Mouse (Mus musculus) cerebellum, adult 11 months (tissue): ENCODE data around the gene Cd274.

Experiments
- DNase-seq: peaks from one replicate; pipeline ENCODE4 v3.0.0; 2022

Gene Cd274

DNA sequence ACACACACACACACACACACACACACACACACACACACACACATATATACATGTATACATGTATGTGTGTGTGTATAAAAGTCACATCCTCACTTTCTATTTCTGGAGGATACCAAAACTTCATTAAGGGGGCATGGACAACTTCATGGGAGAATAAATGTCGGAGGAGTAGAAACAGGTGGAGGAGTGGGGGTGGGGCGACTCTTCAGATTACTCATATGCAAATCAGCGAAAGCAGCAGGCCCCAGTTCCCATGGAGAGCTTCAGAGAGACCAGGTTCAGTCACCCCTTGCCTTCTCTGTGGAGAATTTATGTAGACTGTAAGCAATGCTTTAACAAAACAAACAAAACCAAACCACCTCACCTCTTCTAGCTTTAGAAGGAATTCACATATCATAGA, 2.1 kb upstream of the Cd274 start:
- DNase-seq, result no peak

DNA sequence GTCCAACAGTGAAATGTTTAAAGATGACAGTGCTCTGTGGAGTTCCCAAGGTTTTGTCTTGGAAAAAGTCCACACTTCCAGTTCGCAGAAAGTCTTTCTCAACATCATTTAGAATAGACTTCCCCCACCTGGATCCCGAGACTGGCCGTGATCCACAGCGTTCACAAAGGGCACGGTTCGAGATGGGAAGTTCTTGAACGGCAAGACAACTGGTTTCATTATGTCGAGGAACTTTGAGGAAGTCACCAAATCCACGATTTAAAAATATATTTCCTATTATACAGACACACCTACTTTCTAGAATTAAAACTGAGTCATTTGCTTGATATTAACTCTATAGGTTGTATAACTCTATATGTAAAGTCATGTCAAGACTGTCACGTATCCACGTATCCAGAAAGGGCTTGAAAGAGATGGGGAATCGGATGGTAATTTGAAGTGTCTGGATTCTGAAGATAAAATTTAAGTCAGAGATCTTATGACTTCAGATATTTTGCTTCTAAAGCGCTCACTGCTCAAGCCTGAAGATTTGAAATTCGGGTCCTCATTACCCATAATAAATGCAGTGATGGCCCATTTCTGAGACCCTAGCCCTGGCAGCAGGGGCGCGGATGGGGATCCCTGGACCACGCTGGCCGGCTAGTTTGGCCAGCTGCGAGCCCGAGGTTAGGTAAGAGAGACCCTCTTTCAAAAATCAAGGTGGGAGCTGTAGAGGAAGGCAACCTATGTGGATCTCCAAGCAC, 858 bp upstream of the Cd274 start:
- no peak for DNase-seq

DNA sequence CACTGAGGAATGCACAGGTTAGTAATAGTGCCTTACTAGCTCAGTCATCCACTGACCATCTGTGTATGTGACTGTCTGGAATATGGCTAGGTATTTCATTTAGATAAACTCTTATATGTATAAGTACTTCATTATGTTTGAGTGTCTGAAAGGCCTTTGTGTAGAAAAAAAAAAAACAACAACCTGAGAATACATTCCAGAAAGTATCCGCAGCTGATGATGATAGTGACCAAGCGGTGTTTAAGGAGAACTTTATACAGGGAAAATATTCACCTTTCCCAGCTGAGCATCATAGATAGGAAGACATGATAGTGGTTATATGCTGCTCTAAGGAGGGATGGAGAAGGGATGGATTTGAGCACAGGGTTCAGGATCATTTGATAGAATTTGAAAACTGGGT, 786 bp downstream of the Cd274 start:
- no peak for DNase-seq

DNA sequence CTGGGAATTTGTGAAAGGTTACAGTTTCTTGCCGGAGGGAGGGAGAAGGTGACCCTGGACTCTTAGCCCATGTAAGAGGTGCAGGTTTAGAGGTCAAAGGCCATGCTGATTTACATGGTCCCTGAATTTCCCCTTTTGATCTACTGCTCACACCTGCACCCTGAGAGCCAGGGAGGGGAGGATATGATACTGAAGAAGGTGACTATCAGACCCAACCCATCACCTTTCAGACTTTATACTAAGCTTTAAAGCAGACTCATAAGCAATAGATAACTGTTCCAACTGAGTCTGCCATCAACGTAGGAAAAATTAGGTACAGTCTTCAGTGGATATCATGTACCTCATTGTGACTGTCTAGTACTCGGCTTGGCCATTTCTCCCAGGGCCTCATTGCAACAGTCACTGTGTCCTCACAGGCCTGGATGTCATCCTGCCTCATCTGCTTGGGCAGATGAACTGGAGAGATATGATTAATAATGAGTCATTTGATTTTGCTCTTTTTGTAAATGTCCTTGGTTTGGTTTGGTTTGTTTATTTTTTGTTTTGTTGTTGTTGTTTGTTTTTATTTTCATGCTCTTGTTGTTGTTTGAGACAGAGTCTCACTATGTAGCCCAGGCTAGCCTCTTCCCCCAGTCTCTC, 1.5 kb downstream of the Cd274 start:
- no peak for DNase-seq

DNA sequence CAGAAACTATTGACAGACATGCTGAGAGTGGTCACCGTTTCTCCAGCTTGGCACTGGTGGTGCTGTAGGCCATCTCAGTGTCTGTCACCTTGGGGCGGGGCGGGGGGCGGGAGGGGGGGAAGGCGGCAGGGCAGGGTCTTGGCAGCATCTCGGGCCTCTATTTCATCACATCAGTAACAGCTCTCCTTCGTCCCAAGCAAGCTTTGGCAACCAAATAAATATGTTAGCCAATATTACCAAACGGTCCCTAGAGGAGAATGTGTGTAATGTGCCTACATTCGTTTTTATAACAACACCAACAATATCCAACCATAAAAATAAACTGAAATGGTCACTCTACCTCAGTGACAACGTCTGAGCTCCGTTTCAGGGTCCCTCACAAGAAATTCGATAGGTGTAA, 2.9 kb downstream of the Cd274 start:
- DNase-seq, result no peak

DNA sequence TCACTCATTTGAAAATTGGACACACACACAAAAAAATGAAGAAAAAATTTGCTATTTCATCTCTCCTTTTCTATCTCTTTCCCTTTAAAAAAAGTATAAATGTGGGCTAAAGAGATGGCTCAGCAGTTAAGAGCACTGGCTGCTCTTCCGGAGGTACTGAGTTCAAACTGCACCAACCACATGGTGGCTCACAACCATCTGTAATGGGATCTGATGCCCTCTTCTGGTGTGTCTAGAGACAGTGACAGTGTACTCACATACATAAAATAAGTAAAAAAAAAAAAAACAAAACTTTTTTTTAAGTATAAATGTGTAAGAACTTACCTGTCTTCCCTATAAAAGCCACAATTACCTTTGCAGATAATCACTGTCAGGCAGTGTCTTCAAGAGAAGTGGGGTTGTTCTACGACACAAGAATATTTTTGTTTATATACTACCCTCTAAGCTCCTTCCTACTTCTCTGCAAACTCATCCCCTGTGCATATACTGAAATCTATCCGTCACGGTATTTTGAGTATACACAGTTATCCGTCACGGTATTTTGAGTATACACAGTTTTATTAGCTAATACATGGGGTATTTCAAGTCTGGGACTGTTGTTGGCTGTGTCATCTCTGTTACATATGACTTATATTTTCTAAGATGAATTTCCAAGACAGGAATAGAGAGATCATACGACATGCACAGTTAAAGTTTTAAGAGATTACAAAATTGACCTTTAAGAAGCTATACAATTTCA, 3.5 kb downstream of the Cd274 start:
- DNase-seq, result no peak

DNA sequence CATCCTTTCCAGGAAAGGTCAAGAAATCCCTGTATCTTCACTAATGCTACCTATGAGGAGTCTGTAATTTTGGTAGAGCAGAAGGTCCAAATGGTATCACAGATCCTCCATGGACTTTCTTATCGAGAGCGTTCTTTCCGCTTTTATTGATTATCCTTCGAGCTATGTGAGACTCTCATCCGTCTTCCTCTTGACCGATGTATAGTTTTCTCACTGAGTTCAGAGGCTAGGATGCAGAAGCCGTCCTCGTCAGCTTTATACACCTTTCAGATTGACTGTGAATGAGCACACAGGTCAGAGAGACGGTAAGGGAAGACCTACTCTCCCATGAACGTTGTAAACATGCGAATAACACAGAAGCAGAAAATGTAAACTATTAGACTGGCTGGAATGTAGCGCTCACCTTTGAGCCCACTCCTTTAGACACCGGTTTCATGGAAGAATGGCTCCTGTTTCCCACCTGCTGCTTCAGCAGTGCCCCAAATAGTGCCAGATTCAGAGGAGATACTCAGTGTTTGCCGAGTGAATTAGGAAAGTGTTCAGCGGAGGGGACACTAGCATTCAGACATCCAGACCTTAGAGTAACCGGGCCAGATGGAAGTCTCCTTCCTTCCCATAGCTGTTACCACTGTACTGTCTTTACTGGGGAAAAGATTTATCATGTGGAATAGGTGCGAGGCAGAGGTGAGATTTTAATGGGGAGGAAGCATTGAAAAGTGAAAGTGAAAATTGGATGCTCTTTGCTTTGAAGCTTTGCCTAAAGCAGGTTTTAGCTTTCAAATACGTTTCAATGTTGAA, 4.2 kb downstream of the Cd274 start:
- DNase-seq, result no peak

DNA sequence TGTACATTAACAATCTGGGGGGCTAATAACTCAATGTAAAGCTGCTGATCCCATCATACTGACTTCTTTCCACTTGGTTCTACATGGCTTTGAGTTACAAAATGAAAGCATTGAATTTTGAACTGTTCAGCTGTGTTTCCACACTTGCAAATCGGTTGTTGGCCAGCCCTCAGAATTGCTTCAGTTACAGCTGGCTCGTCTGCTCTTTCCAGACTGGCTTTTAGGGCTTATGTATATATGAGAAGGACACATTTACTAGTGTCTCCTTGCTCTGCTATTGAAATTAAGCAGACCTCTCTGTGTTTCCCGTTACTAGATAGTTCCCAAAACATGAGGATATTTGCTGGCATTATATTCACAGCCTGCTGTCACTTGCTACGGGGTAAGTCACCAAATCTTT, 4.9 kb downstream of the Cd274 start:
- no peak for DNase-seq

DNA sequence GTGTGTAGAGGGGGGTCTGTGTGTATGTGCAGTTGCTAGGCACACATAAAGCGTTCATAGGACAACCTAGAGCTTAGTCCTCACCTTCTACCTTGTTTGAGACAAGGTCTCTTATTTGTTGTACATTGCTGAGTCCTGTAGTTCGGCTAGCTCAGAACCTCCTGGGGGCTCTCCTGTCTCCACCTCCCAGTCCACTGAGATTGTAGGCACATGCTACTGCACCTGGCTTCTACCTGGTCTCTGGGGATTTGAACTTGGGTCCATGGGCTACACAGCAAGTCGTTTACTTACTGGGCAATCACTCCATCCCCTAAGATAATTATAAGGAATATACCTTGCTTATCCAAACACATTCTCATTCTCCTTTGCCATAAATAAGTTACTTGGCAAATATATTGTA, 5.4 kb downstream of the Cd274 start:
- DNase-seq, result no peak

DNA sequence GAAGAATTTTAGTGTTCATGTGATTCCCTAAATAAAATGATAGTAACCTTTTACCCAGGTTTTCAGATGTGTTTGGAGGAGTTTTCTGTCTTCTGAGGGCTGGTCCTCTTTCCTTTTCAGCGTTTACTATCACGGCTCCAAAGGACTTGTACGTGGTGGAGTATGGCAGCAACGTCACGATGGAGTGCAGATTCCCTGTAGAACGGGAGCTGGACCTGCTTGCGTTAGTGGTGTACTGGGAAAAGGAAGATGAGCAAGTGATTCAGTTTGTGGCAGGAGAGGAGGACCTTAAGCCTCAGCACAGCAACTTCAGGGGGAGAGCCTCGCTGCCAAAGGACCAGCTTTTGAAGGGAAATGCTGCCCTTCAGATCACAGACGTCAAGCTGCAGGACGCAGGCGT, 6.2 kb downstream of the Cd274 start:
- no peak for DNase-seq

DNA sequence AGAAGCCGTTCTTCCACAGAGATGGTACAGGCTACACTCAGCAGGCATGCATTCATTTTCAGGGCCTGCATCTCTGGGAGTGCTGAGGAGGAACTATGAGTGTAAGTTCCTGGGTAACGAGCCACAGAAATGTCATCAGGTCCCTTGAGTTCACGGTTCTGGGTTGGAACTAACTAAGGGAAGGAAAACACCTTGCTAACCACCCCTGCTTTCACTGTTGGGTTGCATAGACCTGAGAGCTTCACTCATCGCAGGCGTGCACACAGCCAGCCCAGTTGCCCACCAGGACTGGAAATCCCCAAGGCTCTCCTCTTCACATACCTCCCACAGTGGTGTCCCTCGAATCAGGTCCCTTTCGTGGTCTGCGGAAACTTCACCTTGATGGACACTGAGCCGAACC, 7.7 kb downstream of the Cd274 start:
- no peak for DNase-seq

DNA sequence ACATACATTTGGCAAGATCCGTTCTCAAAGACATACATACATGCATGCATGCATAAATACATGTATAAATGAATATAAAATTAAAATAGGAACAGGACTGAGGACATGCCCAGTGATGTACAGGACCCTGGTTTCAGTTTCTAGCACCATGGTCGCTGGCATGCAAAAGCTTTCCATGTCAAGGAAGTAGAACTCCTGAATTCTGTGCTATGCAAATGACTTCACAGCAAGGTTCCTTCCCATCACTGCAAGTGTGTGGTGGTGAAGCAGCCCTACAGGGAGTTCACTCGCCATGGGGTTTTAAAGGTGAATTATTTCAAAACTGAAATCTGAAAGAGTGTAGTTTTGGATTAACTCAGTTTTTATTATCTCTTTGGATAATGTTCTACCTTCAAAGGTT, 9.1 kb downstream of the Cd274 start:
- DNase-seq, result no peak

DNA sequence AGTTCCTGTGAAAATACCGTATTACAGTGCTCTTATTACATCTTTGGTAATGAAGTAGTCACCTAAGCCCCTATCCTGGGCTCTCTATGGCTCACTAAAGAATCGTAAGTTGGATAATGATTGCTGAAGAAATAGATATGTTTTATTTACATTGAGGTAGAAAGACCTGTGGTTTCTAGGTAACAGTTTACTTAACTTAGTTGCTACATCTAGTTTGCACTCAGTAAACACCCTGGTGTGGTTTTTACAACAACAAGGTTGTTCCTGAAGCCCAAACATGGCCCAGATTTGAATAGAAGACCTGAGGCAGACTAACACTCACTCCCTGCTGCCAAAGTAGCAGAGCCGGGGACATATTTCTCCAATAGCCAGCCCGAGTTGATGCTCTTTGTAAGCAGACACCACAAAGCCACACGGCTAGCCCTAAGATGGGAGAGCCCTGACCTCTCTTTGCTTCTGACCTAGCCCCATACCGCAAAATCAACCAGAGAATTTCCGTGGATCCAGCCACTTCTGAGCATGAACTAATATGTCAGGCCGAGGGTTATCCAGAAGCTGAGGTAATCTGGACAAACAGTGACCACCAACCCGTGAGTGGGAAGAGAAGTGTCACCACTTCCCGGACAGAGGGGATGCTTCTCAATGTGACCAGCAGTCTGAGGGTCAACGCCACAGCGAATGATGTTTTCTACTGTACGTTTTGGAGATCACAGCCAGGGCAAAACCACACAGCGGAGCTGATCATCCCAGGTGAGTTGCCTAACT, 12.8 kb downstream of the Cd274 start:
- DNase-seq, result no peak

DNA sequence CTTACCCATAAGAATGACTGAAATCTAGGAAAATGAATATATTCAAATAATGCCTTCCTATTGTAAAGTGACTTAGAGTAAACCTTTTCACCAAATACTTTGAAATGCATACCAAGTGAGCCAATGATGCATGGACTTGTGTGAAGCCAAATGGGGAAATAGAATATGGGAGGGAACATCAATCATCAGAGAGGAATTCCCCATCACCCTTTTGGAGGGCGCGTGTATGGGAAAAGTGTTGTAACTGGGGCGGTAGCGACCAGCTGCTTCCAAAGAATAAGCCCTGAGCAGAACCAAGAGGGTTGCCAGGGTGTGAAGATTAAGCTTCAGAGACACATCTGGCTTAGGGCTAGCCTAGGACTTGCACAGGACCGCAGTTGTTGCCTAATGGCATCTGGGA, 16.1 kb downstream of the Cd274 start:
- no peak for DNase-seq

DNA sequence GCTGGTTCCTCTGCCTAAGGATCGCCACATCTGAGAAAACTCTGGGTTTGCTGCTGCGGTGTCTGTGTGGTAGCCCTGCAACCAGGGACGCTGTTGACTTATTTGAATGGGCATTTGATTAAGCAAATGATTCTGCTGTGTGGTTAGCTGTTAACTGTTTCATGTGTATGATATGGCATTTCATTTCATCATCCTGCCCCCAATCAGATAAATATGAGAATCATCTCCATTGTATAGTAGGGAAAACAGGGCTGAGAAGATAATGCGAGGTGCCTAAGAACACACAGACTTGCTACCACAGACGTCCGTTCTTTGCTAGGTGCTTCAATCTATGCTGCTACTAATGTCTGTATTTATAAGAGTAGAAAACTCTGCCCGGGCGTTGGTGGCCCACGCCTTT, 17.2 kb downstream of the Cd274 start:
- DNase-seq, result no peak

DNA sequence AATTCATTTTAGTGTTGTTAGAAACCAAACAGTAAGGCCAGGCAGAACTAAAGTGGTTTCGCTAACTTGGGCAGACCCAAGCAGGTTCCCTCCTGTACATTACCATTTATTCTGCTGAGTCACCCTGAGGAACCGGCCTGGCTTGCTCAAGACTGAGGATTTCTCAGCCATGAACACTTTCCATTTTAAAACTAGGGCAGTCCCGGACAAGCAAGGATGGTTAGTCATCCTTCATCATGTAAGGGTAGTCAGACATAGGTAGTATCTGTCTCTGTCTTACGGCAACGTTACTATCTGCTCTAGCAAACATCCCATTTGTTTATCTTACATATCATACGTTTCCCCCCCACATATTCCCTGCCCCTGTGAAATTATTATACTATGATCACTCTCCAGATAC, 17.7 kb downstream of the Cd274 start:
- DNase-seq, result no peak

DNA sequence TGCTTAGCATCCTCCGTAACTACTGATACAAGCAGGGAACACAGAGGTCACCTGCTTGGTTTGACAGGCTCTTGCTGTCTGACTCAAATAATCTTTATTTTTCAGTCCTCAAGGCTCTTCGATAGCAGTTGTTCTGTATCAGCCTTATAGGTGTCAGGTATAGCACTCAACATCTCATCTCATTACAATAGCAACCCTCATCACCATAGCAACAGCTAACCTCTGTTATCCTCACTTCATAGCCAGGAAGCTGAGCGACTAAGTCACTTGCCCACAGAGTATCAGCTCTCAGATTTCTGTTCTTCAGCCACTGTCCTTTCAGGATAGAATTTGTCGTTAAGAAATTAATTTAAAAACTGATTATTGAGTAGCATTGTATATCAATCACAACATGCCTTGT, 18.6 kb downstream of the Cd274 start:
- DNase-seq, result no peak

DNA sequence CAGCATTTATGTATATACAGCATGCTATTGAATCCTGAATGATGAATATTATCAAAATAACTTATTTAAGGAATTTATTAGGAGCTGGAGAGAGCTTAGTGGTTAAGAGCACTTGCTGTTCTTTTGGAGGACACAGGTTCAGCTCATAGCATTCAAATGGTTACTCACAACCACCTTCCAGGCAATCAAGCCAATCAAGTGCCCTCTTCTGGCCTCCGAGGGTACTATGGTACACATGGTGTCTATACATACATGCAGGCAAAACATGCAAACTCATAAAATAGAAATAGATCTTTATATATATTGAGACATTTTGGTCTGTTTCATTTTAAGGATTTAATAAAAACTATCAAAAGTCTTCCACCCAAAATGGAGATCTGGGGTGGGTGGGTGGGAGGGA, 21.6 kb downstream of the Cd274 start:
- no peak for DNase-seq

DNA sequence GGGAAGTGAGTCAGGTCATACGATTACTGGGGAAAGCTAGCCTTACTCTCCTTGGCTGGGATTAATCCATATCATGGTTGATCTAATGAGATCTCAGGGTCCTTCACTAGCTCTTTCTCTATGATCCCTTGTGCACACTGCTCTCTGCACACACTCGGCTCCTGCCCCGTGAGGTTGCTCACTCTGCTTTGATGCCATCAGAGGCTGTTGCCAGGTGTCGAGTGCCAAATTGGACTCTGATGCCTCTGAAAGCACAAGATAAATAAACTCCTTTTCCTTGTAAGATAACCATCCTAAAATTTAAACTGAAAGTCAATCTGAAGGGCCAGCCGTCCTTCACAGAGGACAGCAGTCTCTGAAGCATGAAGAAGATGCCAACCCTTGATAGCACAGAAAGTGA, 23.2 kb downstream of the Cd274 start:
- no peak for DNase-seq

DNA sequence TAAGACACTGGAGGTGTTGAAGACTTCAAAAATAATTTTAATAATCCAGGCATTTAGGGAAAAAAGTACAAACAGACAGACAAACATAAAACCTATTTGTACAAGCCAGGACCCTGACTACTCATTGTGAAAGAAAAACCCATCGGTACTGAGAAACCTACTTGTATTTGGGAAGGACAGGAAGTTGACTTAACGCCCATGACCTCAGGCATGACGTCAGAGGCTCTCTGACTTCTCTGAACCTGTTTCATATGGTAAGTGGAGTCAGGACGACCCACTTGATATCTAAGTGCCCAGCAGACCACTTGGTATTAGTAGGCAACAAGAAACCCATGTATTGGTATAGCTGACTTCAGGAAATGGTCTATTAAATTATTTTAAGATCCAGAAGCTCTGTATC, 24.0 kb downstream of the Cd274 start:
- no peak for DNase-seq

DNA sequence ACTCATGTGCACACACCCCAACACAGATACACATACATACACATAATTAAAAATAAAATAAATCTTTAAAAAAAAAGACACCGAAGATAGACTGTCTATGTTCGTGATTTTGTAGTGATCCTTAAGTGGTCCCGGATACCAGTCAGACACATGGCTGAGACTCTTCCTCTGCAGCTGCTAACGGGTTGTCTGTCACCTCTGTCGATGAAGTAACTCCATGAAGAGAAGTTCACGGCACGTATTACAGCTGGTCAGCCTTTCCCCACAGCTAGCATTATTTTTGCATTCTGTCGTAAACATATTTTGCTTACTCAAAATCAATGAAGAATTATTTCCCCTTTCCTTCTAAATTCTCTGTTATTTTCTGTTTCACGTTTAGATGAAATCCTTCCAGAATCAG, 26.1 kb downstream of the Cd274 start:
- no peak for DNase-seq

DNA sequence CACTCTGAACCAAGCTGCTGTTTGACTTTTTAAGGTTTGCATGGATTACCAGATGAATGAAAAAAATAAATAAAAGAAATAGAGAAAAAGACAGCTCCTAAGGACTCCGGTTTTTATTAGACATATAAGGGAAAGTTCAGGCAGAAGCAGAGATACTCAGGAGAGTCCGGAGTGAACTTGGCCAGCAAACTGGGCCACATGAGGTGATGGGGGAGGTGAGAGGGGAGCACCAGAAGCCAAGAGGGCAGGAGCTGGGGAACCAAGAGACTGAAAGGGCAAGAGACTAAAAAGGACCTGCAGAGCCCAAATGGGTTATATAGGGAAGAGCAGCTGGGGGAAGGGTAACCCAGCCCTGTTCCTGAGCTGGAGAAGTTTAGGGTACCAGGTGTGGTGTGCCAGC, 27.5 kb downstream of the Cd274 start:
- DNase-seq, result no peak

DNA sequence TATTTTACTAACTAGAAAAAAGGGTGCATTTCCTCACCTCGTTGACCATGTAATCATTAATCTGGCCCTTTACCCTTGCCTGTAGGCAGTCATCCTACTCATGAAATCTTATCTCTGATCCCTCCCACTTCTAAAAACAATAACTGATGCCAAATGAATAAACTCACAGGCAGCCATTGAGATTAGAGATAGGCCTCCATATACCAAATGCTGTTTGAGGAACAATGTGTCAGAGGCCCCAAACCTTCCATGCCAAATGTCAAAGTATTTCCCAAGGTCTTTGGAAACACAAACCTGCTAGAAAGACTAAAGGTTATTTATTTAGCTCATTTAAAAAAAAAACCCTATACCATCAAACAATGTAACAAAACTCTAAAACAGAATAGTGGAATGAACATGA, 29.1 kb downstream of the Cd274 start:
- no peak for DNase-seq
